Mouse (Mus musculus): ENCODE data around the gene Copz2.

Copz2 gene

DNA sequence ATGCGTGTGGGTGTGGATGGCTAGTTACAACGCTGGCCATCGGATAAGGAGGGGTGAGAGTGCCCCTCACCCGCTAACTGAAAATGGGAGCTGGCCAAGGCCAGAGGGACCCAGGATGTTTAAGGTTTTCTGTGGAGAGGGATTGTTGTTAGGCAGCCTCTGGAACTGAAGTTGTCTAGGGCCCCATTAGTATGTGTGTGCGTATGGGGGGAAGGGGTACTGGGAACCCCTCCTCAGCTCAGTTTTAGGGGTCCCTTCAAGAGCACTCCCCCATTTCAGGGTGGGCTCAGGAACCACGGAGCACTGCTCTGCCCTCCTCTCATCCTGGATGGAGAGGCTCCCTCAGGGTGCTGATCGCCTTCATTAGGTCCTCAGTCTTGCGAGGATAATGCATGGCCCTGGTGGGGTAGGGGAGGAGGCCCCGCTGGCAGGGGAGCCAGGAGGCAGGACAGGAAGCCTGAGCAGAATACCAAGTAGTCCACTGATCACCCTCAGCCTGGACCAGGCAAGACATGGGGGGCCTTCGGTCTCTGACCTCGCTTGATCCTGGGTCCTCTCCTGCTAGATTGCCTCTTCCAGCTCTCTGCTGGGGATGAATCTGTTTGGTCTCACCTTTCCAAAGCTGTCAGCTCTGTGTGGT is 43.7 kb downstream of the Copz2 start:
- Histone ChIP-seq H3K4me3 (replicated peaks; ENCODE audit: low read length) (no peak overlapping the region), H3K36me3 (ENCODE audit: insufficient read depth, low read length) (no peaks in the 10 kb centered on the region), H3K27me3 (ENCODE audit: insufficient read depth, low read length) (peaks cover 11% of the 10 kb centered on the region; the same call in 1 of the 2 replicates), H3K4me1 (replicated peaks; ENCODE audit: low read depth, low read length) (peaks cover 44% of the 10 kb centered on the region), H3K9me3 (ENCODE audit: low read length) (no peaks in the 10 kb centered on the region)
- no peak for TF ChIP-seq POU5F1 (IDR thresholded peaks at IDR 0.05; ENCODE audit: borderline replicate concordance, low read length)
- no peak for TF ChIP-seq NANOG (IDR thresholded peaks at IDR 0.05; ENCODE audit: borderline replicate concordance, low read length)

DNA sequence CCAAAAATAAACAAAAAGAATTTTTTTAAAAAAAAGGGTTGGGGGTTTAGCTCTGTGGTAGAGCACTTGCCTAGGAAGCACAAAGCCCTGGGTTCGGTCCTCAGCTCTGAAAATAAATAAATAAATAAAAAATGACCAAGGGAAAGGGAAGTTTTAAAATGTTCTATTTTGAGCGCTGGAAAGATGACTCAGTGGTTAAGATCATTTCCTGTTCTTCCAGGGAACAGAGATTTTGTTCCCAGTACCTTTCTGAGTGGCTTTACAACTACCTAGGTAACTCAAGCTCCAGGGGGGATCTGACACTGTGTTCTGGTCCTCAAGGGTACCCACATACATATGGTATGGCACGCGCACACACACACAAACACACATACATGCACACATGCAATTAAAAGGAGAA is 46.2 kb downstream of the Copz2 start:
- Histone ChIP-seq H3K4me1 (replicated peaks; ENCODE audit: low read depth, low read length) (peaks cover 68% of the 10 kb centered on the region), H3K27me3 (ENCODE audit: insufficient read depth, low read length) (peaks cover 11% of the 10 kb centered on the region; the same call in 1 of the 2 replicates), H3K36me3 (ENCODE audit: insufficient read depth, low read length) (no peaks in the 10 kb centered on the region), H3K9me3 (ENCODE audit: low read length) (no peaks in the 10 kb centered on the region), H3K4me3 (replicated peaks; ENCODE audit: low read length) (no peak overlapping the region)
- no peak for TF ChIP-seq NANOG (IDR thresholded peaks at IDR 0.05; ENCODE audit: borderline replicate concordance, low read length)
- TF ChIP-seq POU5F1 (IDR thresholded peaks at IDR 0.05; ENCODE audit: borderline replicate concordance, low read length): no peak
- no peak for TF ChIP-seq CTCF (conservative IDR thresholded peaks at IDR 0.05; ENCODE audit: low read length)

GRCm38 (mm10) chr11:96899449-96900306 is 50.0 kb downstream of the Copz2 start:
- Histone ChIP-seq H3K4me1 (replicated peaks; ENCODE audit: low read depth, low read length) (peaks cover 76% of the 10 kb centered on the region), H3K27me3 (ENCODE audit: insufficient read depth, low read length) (no peaks in the 10 kb centered on the region), H3K9me3 (ENCODE audit: low read length) (no peaks in the 10 kb centered on the region), H3K36me3 (ENCODE audit: insufficient read depth, low read length) (no peaks in the 10 kb centered on the region), H3K4me3 (replicated peaks; ENCODE audit: low read length) (peak overlapping the region; percentile 68)
- TF ChIP-seq POU5F1 (IDR thresholded peaks at IDR 0.05; ENCODE audit: borderline replicate concordance, low read length) (no peak), CTCF (conservative IDR thresholded peaks at IDR 0.05; ENCODE audit: low read length) (no peak), NANOG (IDR thresholded peaks at IDR 0.05; ENCODE audit: borderline replicate concordance, low read length) (no peak)

- TF ChIP-seq NANOG (IDR thresholded peaks at IDR 0.05; ENCODE audit: borderline replicate concordance, low read length) (no peak), CTCF (conservative IDR thresholded peaks at IDR 0.05; ENCODE audit: low read length) (no peak)
- H3K9me3 ChIP-seq (ENCODE audit: low read length): no peaks in the 10 kb centered on the region
- peaks cover 90% of the 10 kb centered on the region for H3K4me1 ChIP-seq (replicated peaks; ENCODE audit: low read depth, low read length)
- peaks cover 10% of the 10 kb centered on the region for H3K36me3 ChIP-seq (ENCODE audit: insufficient read depth, low read length)
- no peaks in the 10 kb centered on the region for H3K27me3 ChIP-seq (ENCODE audit: insufficient read depth, low read length)
- H3K4me3 ChIP-seq (replicated peaks; ENCODE audit: low read length): no peak overlapping the region
Observed at GRCm38 (mm10) chr11:96901332-96901731, 51.7 kb downstream of the Copz2 start.

DNA sequence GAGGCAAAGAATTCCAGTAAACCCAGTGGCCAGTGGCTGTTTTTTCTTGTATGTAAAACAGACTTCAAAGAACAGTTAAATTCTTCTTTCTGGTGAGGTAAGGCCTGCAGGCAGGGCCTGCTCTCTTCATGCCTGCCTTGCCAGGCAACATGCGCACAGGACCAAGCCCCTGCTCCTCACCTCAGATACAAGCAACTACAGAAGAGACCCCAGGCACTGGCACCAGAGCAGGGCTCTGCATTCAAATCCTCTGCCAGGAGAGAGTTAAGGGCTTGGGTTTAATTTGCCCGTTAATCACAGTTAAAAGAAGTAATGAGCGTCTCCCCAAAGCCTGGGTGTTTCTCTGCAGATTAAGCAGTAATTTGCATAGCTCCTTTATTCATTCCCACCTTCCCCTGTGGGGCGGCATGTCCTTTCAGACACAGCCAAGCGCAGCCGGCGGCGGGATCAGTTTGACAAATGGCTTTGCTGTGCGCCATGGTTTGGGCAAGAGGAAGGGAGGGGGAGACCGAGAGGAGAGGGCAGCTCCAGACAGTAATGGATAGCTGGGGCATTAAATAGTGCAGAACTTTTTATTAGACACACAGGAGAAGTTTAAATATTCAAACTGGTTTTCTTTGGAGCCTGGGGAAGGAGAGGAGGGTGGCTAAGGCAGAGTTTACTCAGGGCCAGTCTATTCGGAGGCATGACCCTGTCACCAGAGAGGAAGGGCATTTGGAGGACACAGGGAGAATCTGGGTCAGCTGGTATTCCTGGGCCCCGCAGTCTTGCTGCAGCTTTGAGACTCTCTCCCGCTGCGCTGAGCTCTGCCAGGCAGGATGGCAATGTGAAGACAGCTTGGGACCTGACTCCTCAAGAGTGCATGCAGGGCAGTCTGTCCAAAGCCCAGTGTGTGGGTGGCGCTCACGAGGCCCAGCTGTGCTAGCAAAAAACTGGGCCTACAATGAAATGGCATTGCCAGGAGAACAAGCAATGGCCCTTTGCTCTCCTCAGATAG is 53.3 kb downstream of the Copz2 start:
- peak overlapping the region; percentile 29 for H3K4me3 ChIP-seq (replicated peaks; ENCODE audit: low read length)
- peaks cover 90% of the 10 kb centered on the region for H3K4me1 ChIP-seq (replicated peaks; ENCODE audit: low read depth, low read length)
- peaks cover 26% of the 10 kb centered on the region for H3K36me3 ChIP-seq (ENCODE audit: insufficient read depth, low read length)
- no peaks in the 10 kb centered on the region for H3K27me3 ChIP-seq (ENCODE audit: insufficient read depth, low read length)
- H3K9me3 ChIP-seq (ENCODE audit: low read length): no peaks in the 10 kb centered on the region
- TF ChIP-seq CTCF (conservative IDR thresholded peaks at IDR 0.05; ENCODE audit: low read length) (no peak), NANOG (IDR thresholded peaks at IDR 0.05; ENCODE audit: borderline replicate concordance, low read length) (no peak), POU5F1 (IDR thresholded peaks at IDR 0.05; ENCODE audit: borderline replicate concordance, low read length) (no peak)

DNA sequence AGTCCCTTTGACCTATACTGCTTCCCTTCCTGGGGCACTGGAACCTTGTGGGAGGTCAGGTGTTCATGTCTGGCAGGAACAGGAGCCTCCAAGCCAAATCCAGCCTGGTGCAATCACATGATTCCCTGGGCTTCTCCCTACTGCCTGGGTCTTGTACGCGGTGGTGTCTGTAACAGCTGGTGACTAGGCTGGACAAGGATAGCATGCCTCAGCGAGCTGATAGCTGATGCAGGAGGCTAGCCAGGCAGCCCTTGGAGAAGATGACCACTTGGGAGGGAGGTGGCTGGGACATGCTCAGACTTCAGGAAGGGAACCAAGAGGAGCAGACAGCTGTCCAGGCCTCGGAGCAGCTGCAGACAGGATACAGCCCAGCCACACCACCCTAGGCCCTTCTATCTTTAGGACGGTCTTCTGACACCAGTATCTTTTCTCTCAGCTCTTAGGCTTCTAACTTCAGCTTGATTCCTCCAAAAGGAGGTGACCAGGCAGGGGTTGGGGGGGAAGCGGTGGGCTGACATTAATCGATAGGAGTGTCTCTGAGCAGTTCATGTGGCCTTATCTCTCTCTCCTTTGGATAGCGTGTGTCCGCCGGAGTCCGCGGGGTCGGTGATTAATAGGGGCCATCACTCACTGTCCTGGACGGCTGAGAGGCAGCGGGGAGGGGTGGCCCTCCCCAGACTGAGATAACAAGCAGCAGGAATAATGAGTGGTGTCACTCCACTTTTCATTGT is 56.9 kb downstream of the Copz2 start:
- Histone ChIP-seq H3K9me3 (ENCODE audit: low read length) (no peaks in the 10 kb centered on the region), H3K4me3 (replicated peaks; ENCODE audit: low read length) (no peak overlapping the region), H3K36me3 (ENCODE audit: insufficient read depth, low read length) (peaks cover 62% of the 10 kb centered on the region), H3K27me3 (ENCODE audit: insufficient read depth, low read length) (no peaks in the 10 kb centered on the region), H3K4me1 (replicated peaks; ENCODE audit: low read depth, low read length) (peaks cover 82% of the 10 kb centered on the region)
- TF ChIP-seq NANOG (IDR thresholded peaks at IDR 0.05; ENCODE audit: borderline replicate concordance, low read length) (no peak), POU5F1 (IDR thresholded peaks at IDR 0.05; ENCODE audit: borderline replicate concordance, low read length) (no peak), CTCF (conservative IDR thresholded peaks at IDR 0.05; ENCODE audit: low read length) (no peak)

- H3K27me3 ChIP-seq (ENCODE audit: insufficient read depth, low read length): no peaks in the 10 kb centered on the region
- TF ChIP-seq NANOG (IDR thresholded peaks at IDR 0.05; ENCODE audit: borderline replicate concordance, low read length) (no peak), CTCF (conservative IDR thresholded peaks at IDR 0.05; ENCODE audit: low read length) (no peak), POU5F1 (IDR thresholded peaks at IDR 0.05; ENCODE audit: borderline replicate concordance, low read length) (no peak)
- peaks cover 82% of the 10 kb centered on the region for H3K4me1 ChIP-seq (replicated peaks; ENCODE audit: low read depth, low read length)
- no peak overlapping the region for H3K4me3 ChIP-seq (replicated peaks; ENCODE audit: low read length)
- no peaks in the 10 kb centered on the region for H3K9me3 ChIP-seq (ENCODE audit: low read length)
- peaks cover 82% of the 10 kb centered on the region for H3K36me3 ChIP-seq (ENCODE audit: insufficient read depth, low read length)
Observed at GRCm38 (mm10) chr11:96908594-96908993, 58.9 kb downstream of the Copz2 start.

Data from E14TG2a.4 (cell line).